Mouse (Mus musculus) liver, postnatal 0 days (tissue): ENCODE data around the gene Gapdh.

Source experiments
- CTCF ChIP-seq: sonication (generic); IDR thresholded peaks from 2 replicates; pipeline ENCODE4 v1.5.1; 2016; ENCODE audit warnings: antibody characterized with exemption, low read depth
- EP300 ChIP-seq: IDR thresholded peaks from 2 replicates; pipeline ENCODE4 v1.6.1; 2016; ENCODE audit warnings: antibody characterized with exemption, low read depth, mild to moderate bottlenecking

DNA sequence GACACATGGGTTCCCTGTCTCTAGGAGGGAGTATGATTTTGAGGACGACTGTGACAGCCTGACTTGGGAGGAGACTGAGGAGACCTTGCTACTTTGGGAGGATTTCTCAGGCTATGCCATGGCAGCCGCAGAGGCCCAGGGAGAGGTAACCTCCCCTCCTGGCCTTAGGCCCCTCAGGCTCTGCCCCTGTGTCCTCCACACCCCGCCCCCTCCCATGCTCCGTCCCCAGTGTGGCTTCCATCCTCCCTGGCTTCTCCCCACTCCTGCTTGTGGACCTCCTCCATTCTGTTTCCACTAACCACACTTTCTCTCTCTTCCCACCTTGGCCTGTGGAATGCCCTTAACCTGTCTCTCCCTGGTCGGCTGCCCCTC lies 13.3 kb downstream of the Gapdh start:
- no peak for TF ChIP-seq CTCF
- TF ChIP-seq EP300: no peak
